Mouse (Mus musculus) myocyte (in vitro differentiated cells): Measurements from ENCODE around the gene Sphk1.

ENCODE experiments used
- CEBPB ChIP-seq: IDR thresholded peaks from 2 replicates; pipeline ENCODE4 v1.6.1; 2011; ENCODE audit warnings: mild to moderate bottlenecking, moderate library complexity; ENCODE audit not compliant: poor library complexity, insufficient read depth, severe bottlenecking
- SRF ChIP-seq: IDR thresholded peaks from one replicate; pipeline ENCODE4 v1.6.1; 2011; ENCODE audit warnings: low read depth; ENCODE audit not compliant: control insufficient read depth, insufficient read length
- USF1 ChIP-seq: IDR thresholded peaks from one replicate; pipeline ENCODE4 v1.6.1; 2011; ENCODE audit warnings: low read depth, mild to moderate bottlenecking, control low read depth, moderate library complexity

- no peak for TF ChIP-seq SRF
- TF ChIP-seq CEBPB: no peak
- no peak for TF ChIP-seq USF1
Measured at GRCm38 (mm10) chr11:116505573-116505972, 25.2 kb upstream of the Sphk1 start.
